Mouse (Mus musculus) spleen, adult 2 months (tissue): ENCODE results near the gene 5530401A14Rik. TPM values are rescaled to one million over a fixed set of nuclear protein-coding genes. Genes with fewer than 3 reads are reported as not detected.

Experiments
- DNase-seq, 2 experiments: peaks; one replicate each; pipeline versions ENCODE4 v3.0.0 to v3.0.0-alpha.2; 2012 to 2021; ENCODE audit warnings: low spot score in 2 of 2, low read depth in 1 of 2
- H3K27ac ChIP-seq: fragments of 200-500 bp; 2 replicates; pipeline ENCODE4 v1.5.1; 2012; ENCODE audit warnings: low read length, inconsistent platforms; ENCODE audit not compliant: insufficient read depth
- H3K27me3 ChIP-seq: fragments of 200-500 bp; 2 replicates; pipeline ENCODE4 v1.6.1; 2012; ENCODE audit warnings: mild to moderate bottlenecking, moderate library complexity, low read length, inconsistent platforms; ENCODE audit not compliant: control insufficient read depth, insufficient read depth
- H3K36me3 ChIP-seq: fragments of 200-500 bp; 2 replicates; pipeline ENCODE4 v1.6.1; 2012; ENCODE audit warnings: mild to moderate bottlenecking, low read length, inconsistent platforms; ENCODE audit not compliant: control insufficient read depth, insufficient read depth
- H3K4me1 ChIP-seq: fragments of 200-500 bp; 2 replicates; pipeline ENCODE4 v1.6.1; 2011; ENCODE audit warnings: inconsistent platforms; ENCODE audit not compliant: control insufficient read depth, insufficient read depth, insufficient read length
- H3K4me3 ChIP-seq: fragments of 200-500 bp; 2 replicates; pipeline ENCODE4 v1.5.1; 2011; ENCODE audit warnings: mild to moderate bottlenecking, inconsistent platforms; ENCODE audit not compliant: insufficient read depth, insufficient read length; ENCODE audit errors: extremely low read depth
- CTCF ChIP-seq: fragments of 200-500 bp; IDR thresholded peaks from 2 replicates; pipeline ENCODE4 v1.5.1; 2011; ENCODE audit warnings: mild to moderate bottlenecking, inconsistent platforms; ENCODE audit not compliant: insufficient read depth, insufficient read length, insufficient replicate concordance; ENCODE audit errors: extremely low read depth
- POLR2A ChIP-seq: fragments of 200-500 bp; IDR thresholded peaks from 2 replicates; pipeline ENCODE4 v1.6.1; 2011; ENCODE audit warnings: low read depth, low read length, inconsistent platforms
- WGBS: fragments of 180-500 bp; shearing (Covaris S2); methylation state at CpG from one replicate; pipeline ENCODE4 v1.1.7; 2018; 5-methylcytosine and 5-hydroxymethylcytosine counted together
- polyA plus RNA-seq: library from polyadenylated mRNA; depleted of rRNA; stranded (reverse); fragments of >200 nt; gene quantifications from 2 replicates; pipeline ENCODE4 v1.2.3, GENCODE M21; 2012

Gene 5530401A14Rik
- polyA plus RNA-seq, 1 experiment, result not detected

DNA sequence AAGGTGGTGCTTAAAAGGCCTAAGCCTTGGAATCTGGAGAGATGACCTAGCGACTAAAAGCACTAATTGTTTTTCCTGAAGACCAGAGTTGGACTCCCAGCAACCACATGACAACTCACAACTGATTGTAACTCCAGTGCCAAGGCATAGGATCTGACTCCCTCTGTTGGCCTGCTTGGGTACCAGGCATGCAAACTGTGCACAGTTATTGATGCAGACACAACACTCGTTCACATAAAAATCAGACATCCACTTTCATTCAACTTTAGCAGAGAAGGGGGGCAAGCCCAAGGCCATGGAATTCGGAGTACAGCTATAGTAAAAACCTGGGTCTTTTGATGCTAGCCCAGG lies 14.8 kb upstream of the 5530401A14Rik start:
- Histone ChIP-seq H3K27me3 (no peaks in the 10 kb centered on the region), H3K36me3 (no peaks in the 10 kb centered on the region), H3K4me3 (no peak overlapping the region), H3K27ac (no peak overlapping the region), H3K4me1 (peaks cover 5% of the 10 kb centered on the region)
- DNase-seq, result no peak
- TF ChIP-seq POLR2A (no peak), CTCF (no peak)
- WGBS, result 70% methylated on average over 3 of the region's 3 CpGs

- DNase-seq, result no peak
- no peak for TF ChIP-seq POLR2A
- TF ChIP-seq CTCF, result no peak
Measured at GRCm38 (mm10) chr11:81847773-81848490, 12.5 kb upstream of the 5530401A14Rik start.

GRCm38 (mm10) chr11:81865661-81866382 lies 5.3 kb downstream of the 5530401A14Rik start:
- H3K4me3 ChIP-seq, result no peak overlapping the region
- TF ChIP-seq POLR2A (no peak), CTCF (no peak)
- WGBS, result 83% methylated on average over 10 of the region's 10 CpGs
- no peak overlapping the region for H3K27ac ChIP-seq
- no peaks in the 10 kb centered on the region for H3K27me3 ChIP-seq
- no peaks in the 10 kb centered on the region for H3K4me1 ChIP-seq
- no peak for DNase-seq
- H3K36me3 ChIP-seq, result no peaks in the 10 kb centered on the region

More at GRCm38 (mm10) chr11:81847773-81848490, 12.5 kb upstream of the 5530401A14Rik start:
- 13% methylated on average over 1 of the region's 1 CpGs for WGBS
- Histone ChIP-seq H3K4me3 (no peak overlapping the region), H3K27ac (no peak overlapping the region), H3K36me3 (no peaks in the 10 kb centered on the region), H3K4me1 (peaks cover 5% of the 10 kb centered on the region), H3K27me3 (no peaks in the 10 kb centered on the region)

DNA sequence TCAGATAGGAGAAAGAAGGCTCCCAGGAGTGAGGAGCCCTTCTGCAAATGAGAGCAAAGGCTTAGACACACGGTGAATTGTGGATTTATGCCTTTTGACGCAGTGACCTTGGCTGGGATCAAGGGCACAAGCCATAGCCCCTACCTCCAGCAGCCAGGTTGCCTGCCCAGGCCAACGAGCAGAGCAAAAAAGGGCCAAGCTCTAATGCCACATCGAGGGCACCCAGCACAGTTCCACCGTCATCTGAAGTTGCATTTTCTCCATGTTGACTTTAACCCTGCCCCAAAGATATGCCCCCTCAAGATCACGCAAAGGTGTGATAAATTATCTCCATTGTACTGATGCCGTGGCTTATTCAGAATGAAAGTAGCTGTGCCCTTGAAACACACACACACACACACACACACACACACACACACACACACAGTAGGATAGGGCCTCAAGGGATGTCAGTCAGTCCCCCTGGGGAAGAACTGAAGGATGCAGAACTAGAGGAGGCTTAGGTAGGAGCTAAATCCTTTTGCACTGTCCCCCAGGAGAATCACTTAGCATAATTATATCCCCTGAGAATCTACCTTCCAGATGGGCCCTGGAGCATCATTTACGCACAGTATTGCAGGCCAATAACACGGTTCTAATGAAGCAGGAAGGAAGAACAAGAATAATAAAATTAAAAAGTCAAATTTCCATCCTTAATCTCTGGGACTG lies 11.2 kb downstream of the 5530401A14Rik start:
- H3K27me3 ChIP-seq, result no peaks in the 10 kb centered on the region
- WGBS, result 70% methylated on average over 9 of the region's 9 CpGs
- no peak for DNase-seq
- H3K4me3 ChIP-seq, result no peak overlapping the region
- H3K4me1 ChIP-seq, result no peaks in the 10 kb centered on the region
- no peak overlapping the region for H3K27ac ChIP-seq
- H3K36me3 ChIP-seq, result no peaks in the 10 kb centered on the region
- TF ChIP-seq CTCF (no peak), POLR2A (no peak)

GRCm38 (mm10) chr11:81896511-81896910 lies 36.0 kb downstream of the 5530401A14Rik start:
- Histone ChIP-seq H3K36me3 (no peaks in the 10 kb centered on the region), H3K4me3 (no peak overlapping the region), H3K27ac (no peak overlapping the region), H3K4me1 (peaks cover 2% of the 10 kb centered on the region; the same call in 1 of the 2 replicates), H3K27me3 (no peaks in the 10 kb centered on the region)
- no peak for DNase-seq
- 84% methylated on average over 6 of the region's 6 CpGs for WGBS
- no peak for TF ChIP-seq POLR2A
- no peak for TF ChIP-seq CTCF

DNA sequence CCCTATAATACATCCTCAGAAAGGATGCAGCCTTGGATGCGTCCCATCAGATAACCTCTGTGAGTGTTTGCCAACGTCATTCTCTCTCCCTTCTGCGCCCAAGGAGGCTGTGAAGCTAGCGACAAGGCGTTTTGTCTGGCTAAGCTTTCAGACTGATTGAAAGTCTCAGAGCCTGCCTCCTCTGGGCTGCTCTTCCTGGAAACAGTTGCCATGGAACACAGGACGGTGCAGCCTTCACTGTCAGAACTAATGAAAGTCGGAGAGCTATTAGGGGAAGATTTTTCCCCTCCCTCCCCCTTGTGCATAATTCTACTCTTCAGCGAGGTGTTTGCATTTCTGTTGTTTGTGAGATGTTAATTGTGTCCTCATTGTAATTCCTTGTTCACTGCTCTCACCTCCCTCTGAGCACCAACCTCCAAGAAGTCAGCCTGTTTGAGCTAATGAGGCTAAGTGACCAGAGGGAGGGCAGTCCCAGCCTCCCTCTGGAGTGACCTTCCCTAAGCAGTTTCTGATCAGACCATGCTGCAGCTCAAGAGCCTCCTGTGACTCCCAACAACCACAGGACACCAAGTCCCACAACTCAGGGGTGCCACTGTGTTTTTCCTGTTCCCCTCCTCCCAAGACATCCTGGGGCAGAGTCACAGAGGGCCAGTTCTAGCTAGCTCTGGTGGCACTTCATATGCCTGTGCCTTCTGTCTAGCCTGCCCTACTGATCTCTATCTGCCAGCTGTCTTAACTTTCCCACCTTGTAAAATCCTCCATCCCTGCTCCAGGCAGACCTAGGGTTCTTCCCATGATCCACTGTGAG lies 37.3 kb downstream of the 5530401A14Rik start:
- DNase-seq, result no peak
- TF ChIP-seq POLR2A, result no peak
- no peaks in the 10 kb centered on the region for H3K36me3 ChIP-seq
- H3K4me3 ChIP-seq, result no peak overlapping the region
- H3K27me3 ChIP-seq, result no peaks in the 10 kb centered on the region
- H3K27ac ChIP-seq, result no peak overlapping the region
- peaks cover 7% of the 10 kb centered on the region; the same call in 1 of the 2 replicates for H3K4me1 ChIP-seq
- WGBS, result 42% methylated on average over 8 of the region's 8 CpGs
